Mouse (Mus musculus): Measurements from ENCODE around the gene Casq2.

The Casq2 gene

DNA sequence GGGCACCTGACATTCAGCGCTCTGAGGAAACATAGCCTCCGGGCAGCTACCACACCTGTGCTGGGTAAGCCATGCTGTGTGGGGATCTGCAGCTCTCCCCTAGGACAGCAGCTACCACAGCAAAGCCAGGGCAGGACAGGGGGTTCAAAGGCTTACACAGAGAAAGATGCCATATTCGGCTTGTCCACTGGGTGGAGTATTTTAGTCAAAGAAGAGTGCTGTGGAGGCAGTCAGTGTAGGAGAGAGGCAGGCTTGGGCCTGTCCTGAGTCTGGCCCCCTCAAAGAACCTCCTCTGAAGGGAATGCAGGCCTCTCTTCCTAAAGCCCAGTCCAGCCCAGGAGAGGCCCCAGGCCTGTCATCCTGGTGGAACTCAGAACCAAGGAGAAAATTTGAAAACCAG lies 4.4 kb upstream of the Casq2 start:
- DNase-seq (ENCODE audit: low spot score in 2 of 2) = peak; percentile 27 to 68

DNA sequence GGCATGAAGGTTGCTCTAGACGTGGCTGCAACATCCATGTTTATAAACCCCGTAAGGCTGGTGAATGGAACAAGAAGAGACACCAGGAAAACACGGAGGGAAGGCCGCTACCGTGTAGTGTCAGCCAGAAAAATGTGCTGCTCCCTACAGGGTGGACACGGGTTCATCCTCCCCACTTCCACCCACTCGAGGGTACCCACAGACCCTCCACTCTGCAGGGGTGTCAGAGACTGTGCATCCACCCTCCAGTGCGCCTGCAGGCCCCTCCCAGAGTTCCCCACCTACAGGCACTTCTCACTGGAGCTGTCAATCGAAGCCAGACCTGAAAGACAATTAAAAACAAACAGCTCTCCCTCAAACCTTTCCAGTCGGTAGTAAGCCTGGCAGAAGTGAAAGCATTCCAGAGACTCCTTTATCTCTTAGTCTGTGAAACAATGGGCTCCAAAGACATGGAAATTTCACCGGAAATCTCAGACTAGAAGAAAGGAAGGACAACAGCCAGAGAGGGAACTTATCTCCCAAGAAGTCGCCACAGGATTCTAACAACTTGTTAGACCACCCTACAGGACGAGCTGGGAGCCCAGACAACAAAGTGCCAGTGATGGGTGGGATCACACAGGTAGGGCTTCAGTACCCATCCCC lies 2.5 kb upstream of the Casq2 start:
- DNase-seq (ENCODE audit: low spot score in 2 of 2) = no peak

DNA sequence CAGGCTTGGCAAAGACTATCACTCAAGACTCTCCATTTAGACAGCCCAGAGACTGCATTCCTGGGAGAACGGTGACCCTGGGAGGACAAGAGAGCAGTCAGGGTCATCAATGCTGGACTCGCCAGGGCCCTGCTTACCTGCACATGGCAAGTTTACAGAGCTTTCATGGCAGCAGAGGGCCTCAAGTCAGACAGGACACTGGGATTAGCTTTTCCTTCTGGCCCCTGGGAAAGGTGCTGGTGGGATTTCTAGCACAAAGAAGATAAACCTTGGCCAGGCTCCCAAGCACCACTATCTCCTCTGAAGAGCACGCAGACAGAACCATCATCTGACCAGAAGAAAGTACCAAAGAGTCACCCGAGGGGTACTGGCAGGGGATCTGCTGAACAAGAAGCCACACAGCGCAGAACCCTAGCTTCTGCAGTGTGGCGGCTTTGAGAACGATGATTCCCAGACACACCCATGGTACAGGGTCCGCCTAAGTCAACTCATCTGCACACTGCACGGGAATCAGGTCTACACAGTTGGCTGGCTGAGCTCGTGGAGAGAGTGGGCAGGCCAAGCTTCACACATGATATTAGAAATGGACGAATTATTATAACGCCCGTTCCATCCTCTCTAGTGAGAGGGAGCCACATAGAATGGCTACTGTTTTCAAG lies 1.3 kb upstream of the Casq2 start:
- DNase-seq (ENCODE audit: low spot score in 2 of 2) = no peak

DNA sequence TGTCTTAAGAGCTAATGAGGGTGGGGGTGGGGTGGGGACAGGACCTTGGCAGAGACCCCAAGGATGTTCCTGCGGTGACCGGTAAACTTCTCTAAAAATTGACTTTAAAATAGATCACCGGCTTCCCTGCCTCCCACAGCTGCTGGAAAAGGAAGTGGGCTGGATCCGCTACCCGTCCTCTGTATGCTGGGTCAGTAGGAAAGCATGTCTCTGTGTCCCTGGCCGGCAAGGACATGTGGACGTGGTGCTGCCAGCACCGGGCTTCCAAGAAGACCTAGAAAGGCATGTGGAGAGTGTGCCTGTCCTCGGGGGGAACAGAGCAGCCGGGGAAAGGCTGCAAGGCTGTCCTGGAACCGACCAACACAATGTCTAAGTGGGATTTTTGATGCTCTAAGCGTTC lies 496 bp upstream of the Casq2 start:
- DNase-seq (ENCODE audit: low spot score in 2 of 2) = no peak

DNA sequence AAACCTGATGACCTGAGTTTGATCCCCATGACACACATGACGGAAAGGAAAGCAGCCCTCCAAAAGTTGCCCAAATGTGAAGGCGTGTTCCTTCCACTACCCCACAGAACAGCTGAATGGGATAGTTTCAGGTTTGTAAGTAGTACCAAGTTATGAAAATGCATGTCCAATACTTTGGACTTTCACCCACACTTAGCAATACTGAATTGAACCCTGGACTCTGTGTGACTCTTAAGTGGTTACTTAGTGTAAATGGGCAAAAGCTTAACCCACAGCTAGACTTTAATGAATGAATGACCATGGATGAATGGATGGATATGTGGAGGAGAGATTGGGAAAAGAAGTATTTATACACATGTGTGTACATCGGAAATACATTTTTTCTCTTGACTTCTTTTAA lies 8.6 kb downstream of the Casq2 start:
- no peak for DNase-seq (ENCODE audit: low spot score in 2 of 2)

DNA sequence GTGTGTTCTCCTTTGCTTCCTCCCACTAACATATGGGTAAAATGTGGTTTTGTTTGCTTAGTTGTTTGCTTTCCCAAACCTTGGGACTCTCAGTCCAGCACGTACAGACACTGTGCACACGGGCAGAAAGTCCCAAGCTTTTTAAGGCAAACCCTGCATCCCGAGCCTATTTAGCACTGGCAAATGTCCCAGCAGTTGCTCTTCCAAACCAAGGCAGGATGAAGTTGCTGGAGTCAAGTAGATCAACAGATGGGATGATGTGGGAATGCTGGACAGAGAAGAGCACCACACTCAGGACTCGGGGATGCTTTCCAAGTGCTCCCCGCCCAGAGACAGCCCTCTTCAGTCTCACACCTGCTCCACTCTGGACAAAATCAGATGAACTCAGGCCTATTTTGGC lies 9.2 kb downstream of the Casq2 start:
- DNase-seq (ENCODE audit: low spot score in 2 of 2) = no peak

DNA sequence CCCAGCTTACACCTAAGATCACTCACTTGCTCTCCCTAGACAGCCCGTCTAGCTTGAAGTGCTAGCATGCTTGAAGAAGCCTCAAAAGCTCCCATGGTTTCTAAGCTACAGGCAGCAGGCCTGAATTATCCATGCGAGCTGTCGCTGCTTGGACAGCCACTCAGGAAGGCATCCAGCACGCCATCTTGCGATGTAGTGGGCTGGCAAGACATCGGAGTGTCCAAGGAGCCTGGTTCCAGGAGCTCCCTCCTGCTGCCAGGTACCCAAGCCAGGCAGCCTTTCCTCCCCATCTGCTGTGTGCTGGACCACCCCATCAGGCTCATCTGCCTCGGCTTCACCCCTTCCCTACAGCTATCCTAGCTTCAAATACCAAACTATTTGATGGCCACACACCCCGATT lies 10.2 kb downstream of the Casq2 start:
- DNase-seq (ENCODE audit: low spot score in 2 of 2) = no peak

DNA sequence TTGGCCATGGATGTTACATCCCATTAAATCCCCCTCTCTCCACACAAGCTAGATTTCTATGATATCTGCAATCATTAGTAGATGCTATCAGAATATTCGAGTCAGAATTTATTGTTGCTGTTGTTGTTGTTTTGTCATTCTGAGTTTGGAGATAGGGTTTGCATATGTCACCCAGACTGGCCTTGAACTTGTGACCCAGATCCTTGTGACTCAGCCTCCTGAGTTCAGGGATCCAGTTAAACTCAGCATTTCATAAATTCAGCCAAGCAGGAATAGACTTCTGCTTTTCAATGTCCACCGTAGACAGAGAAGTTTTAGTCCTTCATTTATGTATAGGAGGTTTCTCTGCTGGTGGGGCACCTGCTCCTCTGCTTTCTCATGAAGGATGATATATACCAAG lies 10.8 kb downstream of the Casq2 start:
- DNase-seq (ENCODE audit: low spot score in 2 of 2) = no peak

DNA sequence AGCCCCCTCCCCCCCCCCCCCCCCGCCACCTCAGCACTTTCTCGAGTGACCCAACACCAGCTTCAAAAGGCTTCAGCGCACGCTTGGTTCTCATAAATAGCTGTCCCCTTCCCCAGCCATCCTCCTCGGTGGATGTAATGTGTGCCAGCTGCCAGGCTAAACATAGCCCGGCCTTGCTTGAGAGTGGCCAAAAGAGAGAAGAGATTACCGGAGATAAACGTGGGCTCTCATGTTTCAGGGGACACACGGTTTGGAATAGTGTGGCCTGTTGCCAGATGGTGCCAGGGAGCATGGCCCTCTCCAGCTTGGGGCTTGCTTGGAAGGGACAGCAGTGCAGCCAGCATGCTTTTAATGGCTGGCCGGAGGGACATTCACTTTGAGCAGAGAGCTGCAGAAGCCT lies 13.0 kb downstream of the Casq2 start:
- no peak for DNase-seq (ENCODE audit: low spot score in 2 of 2)

DNA sequence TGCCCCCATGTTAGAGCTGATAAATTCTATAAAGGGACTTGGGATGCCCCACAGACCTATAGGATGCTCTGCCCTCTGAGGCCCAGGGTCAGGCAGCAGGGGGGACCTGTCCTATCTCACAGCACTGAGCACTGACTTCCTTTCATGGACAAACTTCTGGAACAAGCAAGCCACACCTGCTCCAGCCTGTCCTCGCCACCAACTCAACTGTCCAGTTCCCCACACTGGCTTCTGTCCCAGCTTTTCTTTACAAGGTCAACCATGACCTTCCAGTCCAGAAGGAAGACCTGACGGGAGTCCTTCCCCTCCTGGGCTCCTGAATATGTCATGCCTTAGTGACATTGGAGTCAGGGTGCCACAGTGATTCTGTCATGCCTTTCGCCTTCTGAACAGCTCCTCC lies 13.6 kb downstream of the Casq2 start:
- no peak for DNase-seq (ENCODE audit: low spot score in 2 of 2)

DNA sequence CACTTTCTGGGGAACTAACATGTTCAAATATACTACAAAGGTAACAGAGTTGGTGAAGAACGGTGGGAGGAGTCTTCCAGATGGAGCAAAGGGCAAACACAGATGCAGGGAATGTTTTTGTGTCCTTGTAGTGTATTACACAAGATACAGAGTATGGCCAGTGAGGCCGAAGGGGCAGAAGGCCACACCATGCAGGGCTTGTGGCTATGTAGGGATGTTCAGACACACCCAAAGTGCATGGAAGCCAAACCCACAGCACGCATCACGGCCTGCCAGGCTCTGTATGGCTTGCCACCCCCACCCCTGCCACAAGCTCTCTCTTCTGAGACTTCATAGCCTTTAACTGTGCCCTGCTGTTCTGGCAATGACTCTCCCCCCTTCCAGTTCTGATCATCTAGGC lies 15.2 kb downstream of the Casq2 start:
- DNase-seq (ENCODE audit: low spot score in 2 of 2) = no peak

DNA sequence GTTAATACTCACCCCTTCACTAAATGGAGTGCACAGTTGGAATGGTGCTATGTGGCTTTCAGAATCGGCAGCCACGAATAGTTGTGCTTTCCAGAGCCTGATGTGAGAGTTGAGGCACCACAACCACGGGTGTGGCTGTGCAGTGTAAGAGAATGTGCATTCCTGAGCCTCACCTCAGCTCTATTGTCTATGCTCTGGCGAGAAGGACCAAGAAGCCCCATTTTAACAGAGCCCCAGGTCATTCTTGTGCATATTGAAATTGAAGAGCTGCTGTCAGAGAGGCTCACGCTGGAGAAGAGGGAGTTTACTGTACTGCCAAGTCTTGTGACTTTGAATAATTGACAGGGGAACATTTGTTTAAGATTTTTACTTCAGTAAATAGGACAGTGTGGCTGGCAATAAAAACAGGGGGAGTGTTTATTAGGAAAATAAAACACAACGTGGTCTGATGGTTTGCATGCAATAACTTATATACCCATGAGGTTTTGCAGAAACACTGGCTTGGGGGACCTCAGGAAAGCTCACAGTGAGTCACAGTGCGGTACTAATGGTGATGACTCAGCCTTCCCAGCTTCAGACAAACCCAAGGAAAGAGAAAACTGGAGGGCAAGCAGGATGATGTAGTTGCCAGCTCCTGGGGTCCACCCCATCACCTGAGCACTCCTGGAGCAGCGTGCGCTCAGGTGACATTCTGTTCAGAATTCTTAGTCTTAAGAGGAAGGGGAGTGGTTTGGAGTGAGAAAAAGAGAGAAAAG lies 17.8 kb downstream of the Casq2 start:
- no peak for DNase-seq (ENCODE audit: low spot score in 2 of 2)

DNA sequence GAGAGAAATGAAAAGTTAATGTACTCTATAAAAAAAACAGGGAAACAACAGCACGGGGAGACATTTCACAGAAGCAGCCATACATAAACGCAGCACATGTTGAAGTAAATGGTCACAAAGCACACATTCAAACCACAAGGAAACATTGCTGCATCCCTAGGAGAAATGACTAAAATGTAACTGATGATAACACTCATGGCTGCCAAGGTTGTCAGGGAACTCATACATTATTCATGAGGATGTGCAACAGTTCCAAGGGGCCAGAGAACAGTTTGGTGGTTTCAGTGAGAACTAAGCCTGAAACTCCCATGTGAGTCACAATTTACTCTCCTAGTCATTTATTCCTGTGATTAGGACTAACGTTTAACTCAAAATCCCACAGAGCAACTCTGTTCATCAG lies 22.0 kb downstream of the Casq2 start:
- no peak for DNase-seq (ENCODE audit: low spot score in 2 of 2)

DNA sequence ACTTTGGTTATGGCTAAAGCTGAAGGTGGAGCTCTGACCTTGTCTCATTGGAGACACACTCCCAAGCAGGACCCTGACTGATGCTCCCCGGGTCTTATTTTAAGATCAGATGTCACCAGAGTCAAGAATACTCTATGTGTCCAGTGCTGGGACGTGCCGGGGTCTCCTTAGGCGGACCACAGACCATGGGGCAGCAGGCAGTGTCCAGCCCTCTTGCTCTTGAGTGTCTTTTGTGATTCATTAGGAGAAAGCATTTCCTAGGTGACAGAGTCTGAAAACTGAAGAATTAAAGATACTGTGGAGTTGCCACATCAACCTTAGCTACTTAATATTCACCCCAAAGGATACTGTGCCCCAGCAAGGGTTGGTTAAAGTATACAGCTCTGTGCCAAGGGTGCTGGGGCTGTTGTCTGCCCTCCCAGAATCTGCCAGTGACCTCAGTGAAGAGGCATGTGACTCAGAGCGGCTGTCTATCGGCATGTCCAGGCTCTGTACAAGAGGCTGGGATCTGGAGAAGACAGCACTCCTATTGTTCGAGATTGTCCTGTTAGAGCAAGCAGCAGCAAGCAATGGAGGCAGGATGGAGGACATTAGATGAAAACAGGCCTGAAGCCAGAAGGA lies 25.9 kb downstream of the Casq2 start:
- no peak for DNase-seq (ENCODE audit: low spot score in 2 of 2)

DNA sequence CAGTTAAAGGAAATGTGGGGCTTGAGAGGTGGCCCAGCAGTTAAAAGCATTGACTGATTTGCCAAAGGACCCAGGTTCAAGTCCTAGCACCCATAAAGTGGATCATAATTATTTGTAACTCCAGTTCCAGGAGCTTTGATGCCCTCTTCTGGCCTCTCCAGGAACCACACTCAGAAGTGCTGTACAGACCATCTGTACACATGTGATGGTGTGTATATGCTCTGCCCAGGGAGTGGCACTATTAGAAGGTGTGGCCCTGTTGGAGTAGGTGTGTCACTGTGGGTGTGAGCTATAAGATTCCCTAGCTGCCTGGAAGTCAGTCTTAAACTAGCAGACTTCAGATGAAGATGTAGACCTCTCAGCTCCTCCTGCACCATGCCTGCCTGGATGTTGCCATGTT lies 34.7 kb downstream of the Casq2 start:
- peak in 1 of 2 experiments; percentile 66 for DNase-seq (ENCODE audit: low spot score in 2 of 2)

DNA sequence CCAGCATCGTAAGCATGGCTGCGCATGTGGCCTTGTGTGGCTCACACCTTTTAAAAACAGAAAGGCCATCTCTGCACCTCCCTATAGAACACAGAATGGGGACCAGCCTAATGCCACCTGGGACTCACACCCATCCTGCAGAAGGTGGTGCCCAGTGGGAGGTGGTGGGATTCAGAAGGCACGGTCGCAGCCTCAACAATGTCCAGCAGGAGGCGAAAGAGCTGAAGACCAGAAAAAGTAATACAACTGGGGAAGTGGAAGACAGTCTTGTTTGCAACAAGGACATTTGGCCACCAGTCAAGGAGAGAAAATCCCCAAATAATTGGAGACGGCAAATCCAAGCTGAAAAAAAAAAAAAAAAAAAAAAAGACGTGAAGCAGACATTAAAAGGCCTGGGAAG lies 35.8 kb downstream of the Casq2 start:
- DNase-seq (ENCODE audit: low spot score in 2 of 2) = peak in 1 of 2 experiments; percentile 47

DNA sequence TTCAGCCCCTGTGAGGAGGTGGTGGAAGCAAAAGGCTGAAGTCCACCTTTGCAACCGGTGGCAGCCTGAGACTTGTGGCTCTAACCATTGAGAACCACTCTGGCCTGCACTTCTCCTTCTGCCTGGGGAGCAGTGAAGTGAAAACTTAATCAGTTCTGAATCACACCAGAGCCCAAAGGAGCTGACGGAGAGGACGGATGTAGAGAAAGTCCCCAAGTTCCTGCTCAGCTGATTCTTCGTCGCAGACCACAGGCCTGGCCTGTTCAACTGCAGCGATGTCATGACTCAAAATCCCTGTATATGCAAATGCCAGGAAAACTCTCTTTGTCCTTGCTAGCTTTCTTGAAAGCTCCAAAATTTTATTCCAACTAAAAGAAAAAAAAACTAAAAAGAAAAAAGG lies 37.4 kb downstream of the Casq2 start:
- no peak for DNase-seq (ENCODE audit: low spot score in 2 of 2)

DNA sequence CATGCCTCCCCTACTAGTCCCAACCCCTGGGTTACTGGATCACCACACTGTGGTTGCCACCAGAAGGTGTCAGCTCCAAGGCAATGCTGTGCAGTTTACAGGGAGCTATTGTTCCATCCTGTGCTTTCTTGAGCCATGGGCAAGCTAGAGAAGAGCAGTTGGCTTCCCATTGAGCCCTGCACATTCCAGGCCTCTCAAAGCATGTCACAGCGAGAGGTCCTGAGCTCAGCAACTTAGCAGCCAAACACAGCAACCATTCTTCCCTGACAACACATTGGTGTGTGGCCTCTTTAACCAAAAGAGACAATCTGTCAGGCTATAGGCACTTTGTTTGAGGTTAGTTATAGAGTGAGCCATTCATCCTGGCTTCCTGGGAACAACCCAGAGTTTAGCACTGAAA lies 39.3 kb downstream of the Casq2 start:
- DNase-seq (ENCODE audit: low spot score in 2 of 2) = no peak

DNA sequence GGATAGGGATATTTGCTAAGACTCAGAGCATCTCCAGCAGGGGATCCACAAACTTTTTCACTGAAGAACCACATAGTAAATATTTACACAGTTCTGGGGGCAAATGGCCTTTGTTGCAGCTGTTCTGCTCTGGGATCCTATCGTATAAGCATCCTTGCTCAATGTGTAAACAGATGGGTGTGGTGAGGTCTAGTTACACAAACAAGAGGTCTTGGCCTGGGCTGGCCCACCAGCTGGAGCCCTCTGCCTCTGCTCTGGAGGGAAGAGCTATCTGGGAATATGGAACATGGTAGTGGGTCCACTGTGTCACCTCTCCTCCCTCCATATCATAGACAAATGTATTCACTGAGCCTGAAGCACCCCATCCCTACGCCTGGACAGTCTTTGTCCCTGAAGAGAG lies 40.9 kb downstream of the Casq2 start:
- DNase-seq (ENCODE audit: low spot score in 2 of 2) = no peak

DNA sequence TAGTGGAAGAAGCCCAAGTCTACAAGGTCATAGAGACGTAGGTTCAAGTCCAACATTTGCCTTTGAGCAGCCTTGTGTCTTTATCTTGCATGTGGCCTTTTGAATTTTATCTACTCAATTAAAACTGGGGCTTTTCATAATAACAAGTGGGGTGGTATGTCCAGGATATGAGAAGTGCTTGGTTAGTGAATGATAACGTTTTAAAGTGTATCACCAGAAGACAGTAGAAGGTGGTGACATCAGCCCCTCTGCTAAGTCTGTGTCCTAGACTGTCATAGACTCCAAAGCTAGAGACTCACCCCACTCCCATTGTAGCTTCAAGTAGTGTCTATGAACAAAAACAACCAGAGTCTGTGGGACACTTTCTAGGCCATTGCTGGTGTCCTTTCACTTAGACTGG lies 42.0 kb downstream of the Casq2 start:
- DNase-seq (ENCODE audit: low spot score in 2 of 2) = no peak

DNA sequence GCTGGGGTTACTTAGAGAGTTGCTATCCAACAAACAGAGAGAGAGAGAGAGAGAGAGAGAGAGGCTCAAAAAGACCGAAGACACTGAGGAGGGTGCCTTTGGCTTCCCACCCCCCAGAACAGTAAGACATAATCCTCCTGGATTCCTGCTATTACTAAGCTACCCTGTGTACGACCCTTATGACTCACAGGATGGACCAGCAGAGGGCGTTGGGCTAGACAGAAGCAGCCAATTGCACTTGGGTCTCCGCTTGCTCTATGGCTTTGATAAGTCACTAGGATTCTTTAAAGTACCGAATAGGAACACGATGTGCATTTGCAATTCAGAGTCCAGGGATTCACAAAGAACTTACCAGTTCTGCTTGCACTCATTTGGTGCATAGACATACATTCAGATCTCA lies 44.3 kb downstream of the Casq2 start:
- peak in 1 of 2 experiments; percentile 33 for DNase-seq (ENCODE audit: low spot score in 2 of 2)

DNA sequence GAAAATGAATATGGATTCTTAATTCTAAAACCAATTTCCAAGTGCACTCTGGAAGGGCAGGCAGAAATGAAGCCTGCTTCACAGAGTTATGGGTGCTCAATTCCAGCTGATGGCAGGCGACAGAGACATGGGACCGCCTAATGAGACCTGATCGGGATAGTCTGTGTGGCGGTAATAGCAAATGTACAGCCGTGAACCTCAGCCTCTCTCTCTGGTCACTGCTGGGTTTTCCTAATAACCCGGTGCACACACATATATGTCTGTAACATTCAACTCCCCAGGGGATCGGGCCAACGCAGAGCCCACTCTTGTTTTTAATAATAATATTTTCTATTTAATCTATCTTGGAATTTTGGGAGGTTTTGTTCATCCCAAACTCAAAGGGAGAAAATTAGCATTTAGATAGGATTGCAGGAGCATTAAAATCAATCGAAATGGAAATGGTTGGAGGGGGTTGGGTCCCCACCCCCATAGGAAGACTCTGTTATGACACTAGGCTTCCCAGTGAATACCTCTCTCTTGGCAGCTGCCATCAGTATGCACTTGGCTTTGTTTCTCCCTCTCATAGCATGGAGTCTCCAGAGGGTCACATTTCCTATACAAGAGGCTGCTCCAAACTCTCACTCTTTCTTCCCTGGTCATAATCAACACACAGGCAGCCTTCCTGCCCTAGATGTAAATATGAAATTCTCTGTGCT lies 45.6 kb downstream of the Casq2 start:
- no peak for DNase-seq (ENCODE audit: low spot score in 2 of 2)
